Mouse (Mus musculus) left cerebral cortex, adult 8-10 months (tissue): Measurements from ENCODE around the gene Fxyd4. TPM values are rescaled to one million over a fixed set of nuclear protein-coding genes. Genes with fewer than 3 reads are reported as not detected.

Source experiments
- DNase-seq, 2 experiments: peaks; one replicate each; pipeline ENCODE4 v3.0.0; 2022; ENCODE audit warnings: low spot score in 2 of 2
- total RNA-seq, 4 experiments: library from RNA; stranded (reverse); gene quantifications; 2 replicates each; pipeline ENCODE4 v1.2.4; 2022

Fxyd4 gene
- not detected for total RNA-seq

- no peak for DNase-seq
Measured at GRCm38 (mm10) chr6:117937222-117937932, at the start of gene Fxyd4. Gene Fxyd4 (minus strand): TSS chr6:117937692.

- DNase-seq = no peak
Measured at GRCm38 (mm10) chr6:117987173-117987572, 49.7 kb upstream of the Fxyd4 start.

- no peak for DNase-seq
Measured at GRCm38 (mm10) chr6:117966729-117967128, 29.2 kb upstream of the Fxyd4 start.

- no peak for DNase-seq
Measured at GRCm38 (mm10) chr6:117963201-117963600, 25.7 kb upstream of the Fxyd4 start.

- DNase-seq = no peak
Measured at GRCm38 (mm10) chr6:117956851-117957501, 19.5 kb upstream of the Fxyd4 start.

- no peak for DNase-seq
Measured at GRCm38 (mm10) chr6:117956161-117956560, 18.7 kb upstream of the Fxyd4 start.

GRCm38 (mm10) chr6:117952330-117952729, 14.8 kb upstream of the Fxyd4 start:
- DNase-seq = no peak

- no peak for DNase-seq
Measured at GRCm38 (mm10) chr6:117943899-117944298, 6.4 kb upstream of the Fxyd4 start.

- no peak for DNase-seq
Measured at GRCm38 (mm10) chr6:117942769-117943168, 5.3 kb upstream of the Fxyd4 start.

- DNase-seq = peak in 1 of 2 experiments; percentile 54
Measured at GRCm38 (mm10) chr6:117938951-117939350, 1.5 kb upstream of the Fxyd4 start.

- DNase-seq = no peak
Measured at GRCm38 (mm10) chr6:117935681-117936612, 1.5 kb downstream of the Fxyd4 start.

GRCm38 (mm10) chr6:117934301-117934700, 3.2 kb downstream of the Fxyd4 start:
- no peak for DNase-seq

- no peak for DNase-seq
Measured at GRCm38 (mm10) chr6:117932325-117933051, 5.0 kb downstream of the Fxyd4 start.

- no peak for DNase-seq
Measured at GRCm38 (mm10) chr6:117929945-117930655, 7.4 kb downstream of the Fxyd4 start.

GRCm38 (mm10) chr6:117928746-117929145, 8.7 kb downstream of the Fxyd4 start:
- no peak for DNase-seq

GRCm38 (mm10) chr6:117927955-117928354, 9.5 kb downstream of the Fxyd4 start:
- DNase-seq = no peak

- no peak for DNase-seq
Measured at GRCm38 (mm10) chr6:117926871-117927491, 10.5 kb downstream of the Fxyd4 start.

GRCm38 (mm10) chr6:117922041-117922440, 15.5 kb downstream of the Fxyd4 start:
- no peak for DNase-seq

GRCm38 (mm10) chr6:117920659-117921640, 16.5 kb downstream of the Fxyd4 start:
- DNase-seq = no peak
